Mouse (Mus musculus): ENCODE measurements around the gene 2200002J24Rik.

DNA sequence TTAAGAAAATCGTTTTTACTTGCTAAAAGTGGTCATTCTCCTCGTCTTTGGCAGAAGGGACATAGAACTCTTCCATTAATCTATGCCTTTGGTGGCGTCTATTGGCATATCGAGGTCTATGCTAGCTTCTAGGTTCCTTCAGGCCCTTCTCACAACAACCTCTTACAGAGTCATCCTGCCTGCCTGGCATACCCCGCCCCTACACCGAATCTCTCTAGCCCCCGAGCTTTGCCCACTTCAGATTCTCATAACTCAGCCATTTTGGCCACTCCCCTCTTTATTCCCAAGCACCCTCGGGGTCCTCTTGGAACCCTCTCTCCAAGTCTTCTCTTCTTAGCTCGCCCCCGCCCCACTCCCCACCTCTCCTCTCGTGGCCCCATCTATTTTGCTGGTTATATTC lies 33.4 kb upstream of the 2200002J24Rik start:
- TF ChIP-seq CTCF (IDR thresholded peaks at IDR 0.05; ENCODE audit: borderline replicate concordance, extremely low read depth, insufficient read depth, insufficient read length), result no peak
- no peak for TF ChIP-seq POLR2A (IDR thresholded peaks at IDR 0.05; ENCODE audit: borderline replicate concordance, extremely low read depth, insufficient read depth, insufficient read length, poor library complexity, severe bottlenecking)

All from brain, embryonic 14.5 days (tissue).